Mouse (Mus musculus): ENCODE measurements around the gene Atxn2. TPM values are rescaled to one million over a fixed set of nuclear protein-coding genes. Genes with fewer than 3 reads are reported as not detected.
"Not testable (repeated sequence)": the region's sequence is repeated elsewhere in the genome, so short reads cannot be mapped to it uniquely, and the experiment has no call there.

Atxn2 gene
- 100 to 1,000 TPM; 128 to 448 (median 321) TPM for total RNA-seq (2018; cell fraction: chromatin; rRNA removed)
- total RNA-seq (2018; cell fraction: cytosol; rRNA removed): 10 to 100 TPM; 40.7 to 78.3 (median 56.7) TPM
- total RNA-seq (2018; cell fraction: nucleus; rRNA removed): 100 to 1,000 TPM in 21 of 26 experiments, 10 to 100 TPM in 5; 79.2 to 348 (median 179) TPM
- polyA plus RNA-seq (2018): 45.1 to 115 TPM (median 51.4 TPM) in 3 replicates

DNA sequence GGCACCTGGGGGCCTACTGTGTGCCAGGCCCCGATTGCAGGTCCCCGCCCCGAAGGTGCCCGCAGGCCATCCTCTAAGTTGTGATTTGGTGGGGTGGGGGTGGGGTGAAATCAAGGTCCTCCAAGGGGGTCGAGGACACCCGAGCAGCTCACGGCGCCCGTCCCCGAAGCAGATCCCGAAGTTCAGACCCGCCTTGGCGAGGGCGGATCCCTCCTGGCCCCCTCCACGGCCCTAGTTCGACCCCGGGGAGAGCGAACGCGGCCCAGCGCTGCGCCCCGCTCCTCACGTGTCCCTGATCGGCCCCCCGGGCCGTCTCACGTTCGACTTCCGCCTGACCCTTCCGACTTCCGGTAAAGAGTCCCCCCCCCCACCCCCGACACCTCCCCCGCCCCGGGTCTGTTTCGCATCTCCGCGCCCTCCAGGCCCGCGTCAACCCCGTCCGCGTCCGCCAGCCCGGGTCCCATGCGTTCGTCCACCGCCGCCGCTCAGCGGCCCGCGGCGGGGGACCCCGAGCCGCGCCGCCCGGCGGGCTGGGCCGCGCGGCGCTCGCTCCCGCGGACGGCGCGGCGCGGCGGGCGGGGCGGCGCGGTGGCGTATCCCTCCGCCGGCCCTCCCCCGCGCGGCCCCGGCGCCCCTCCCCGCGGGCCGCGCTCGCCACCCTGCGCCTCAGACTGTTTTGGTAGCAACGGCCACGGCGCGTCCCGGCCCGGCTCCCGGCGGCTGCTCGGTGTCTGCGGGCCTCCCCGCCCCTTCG is at the start of gene Atxn2:
TSS of gene Atxn2 (plus strand) at position 164 of the 754 bp plus-strand sequence.
- peaks cover 40% of the 10 kb centered on the region for H3K79me2 ChIP-seq (ENCODE audit: inconsistent target)
- H3K27ac ChIP-seq: peak within 1 kb of the TSS; percentile 67
- no peaks in the 10 kb centered on the region for H3K36me3 ChIP-seq (ENCODE audit: inconsistent target)
- peak within 1 kb of the TSS; percentile 38 for H3K4me3 ChIP-seq (ENCODE audit: inconsistent target)
- 1% methylated on average over 30 of the region's 103 CpGs for WGBS (ENCODE audit: missing documents)

DNA sequence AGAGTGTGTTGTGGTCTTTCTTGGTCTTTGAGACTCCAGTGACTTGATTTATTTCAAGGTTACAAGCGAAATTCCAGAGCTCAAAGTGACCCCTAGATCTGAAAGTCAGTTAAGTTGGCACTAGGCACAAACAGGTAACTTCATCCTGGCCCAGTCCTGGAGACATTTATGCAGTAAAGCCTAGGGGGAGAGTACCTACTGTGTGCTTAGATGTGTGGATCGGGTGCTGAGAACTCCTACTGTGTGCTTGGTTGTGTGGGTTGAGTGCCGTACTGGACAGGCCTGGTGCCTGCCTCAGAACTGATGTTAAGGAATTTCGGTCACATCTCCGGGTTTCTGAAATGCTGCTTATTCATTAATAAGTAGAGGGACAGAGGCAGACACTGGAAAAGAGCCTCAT is 49.6 kb upstream of the Atxn2 start:
- H3K79me2 ChIP-seq (ENCODE audit: inconsistent target): peaks cover 34% of the 10 kb centered on the region
- peaks cover 29% of the 10 kb centered on the region; the same call in 1 of the 2 replicates for H3K36me3 ChIP-seq (ENCODE audit: inconsistent target)
- no peak overlapping the region for H3K27ac ChIP-seq
- WGBS (ENCODE audit: missing documents): 90% methylated on average over 5 of the region's 5 CpGs
- peak overlapping the region; percentile 58 for H3K4me3 ChIP-seq (ENCODE audit: inconsistent target)

DNA sequence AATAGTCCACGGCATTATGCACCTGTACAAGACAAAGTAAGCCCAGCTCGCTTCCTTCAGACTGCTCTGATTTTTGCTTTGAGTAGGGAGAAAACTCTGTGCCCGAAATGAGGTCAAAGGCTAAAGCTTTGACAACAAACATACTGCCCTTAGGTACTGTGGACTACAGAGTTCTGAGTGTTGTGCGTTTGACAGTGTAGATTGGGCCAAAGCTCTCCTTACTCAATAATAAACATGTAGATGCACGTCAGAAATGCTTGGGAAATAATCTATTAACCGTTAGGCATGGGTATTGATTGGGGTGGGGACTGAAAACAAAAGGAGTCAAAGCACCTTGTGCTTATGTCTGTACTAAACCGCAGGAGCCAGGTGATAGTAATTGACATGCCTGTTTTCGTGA is 47.7 kb upstream of the Atxn2 start:
- Histone ChIP-seq H3K27ac (no peak overlapping the region), H3K36me3 (ENCODE audit: inconsistent target) (peaks cover 38% of the 10 kb centered on the region; the same call in 1 of the 2 replicates), H3K79me2 (ENCODE audit: inconsistent target) (peaks cover 34% of the 10 kb centered on the region), H3K4me3 (ENCODE audit: inconsistent target) (no peak overlapping the region)
- WGBS (ENCODE audit: missing documents): 92% methylated on average over 5 of the region's 8 CpGs

DNA sequence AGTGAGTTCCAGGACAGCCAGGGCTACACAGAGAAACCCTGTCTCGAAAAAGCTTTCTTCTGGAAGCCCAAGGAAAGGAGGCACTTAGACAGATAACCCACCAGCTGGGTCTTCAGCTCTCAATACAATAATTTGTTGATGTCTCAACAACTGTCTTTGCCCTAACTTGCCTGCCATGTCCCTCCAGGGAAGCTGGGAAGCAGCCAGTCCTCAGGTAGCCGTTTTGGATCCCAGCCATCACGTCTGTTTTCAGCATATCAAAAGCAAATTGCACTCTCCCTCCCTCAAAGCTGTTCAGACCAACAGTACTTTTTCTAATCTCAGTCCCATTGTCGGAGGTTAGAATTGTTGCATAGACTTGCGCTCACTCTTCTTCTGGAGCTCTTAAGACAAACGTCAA is 47.1 kb upstream of the Atxn2 start:
- Histone ChIP-seq H3K36me3 (ENCODE audit: inconsistent target) (peaks cover 38% of the 10 kb centered on the region; the same call in 1 of the 2 replicates), H3K79me2 (ENCODE audit: inconsistent target) (peaks cover 34% of the 10 kb centered on the region), H3K27ac (no peak overlapping the region), H3K4me3 (ENCODE audit: inconsistent target) (no peak overlapping the region)
- 97% methylated on average over 6 of the region's 6 CpGs for WGBS (ENCODE audit: missing documents)

DNA sequence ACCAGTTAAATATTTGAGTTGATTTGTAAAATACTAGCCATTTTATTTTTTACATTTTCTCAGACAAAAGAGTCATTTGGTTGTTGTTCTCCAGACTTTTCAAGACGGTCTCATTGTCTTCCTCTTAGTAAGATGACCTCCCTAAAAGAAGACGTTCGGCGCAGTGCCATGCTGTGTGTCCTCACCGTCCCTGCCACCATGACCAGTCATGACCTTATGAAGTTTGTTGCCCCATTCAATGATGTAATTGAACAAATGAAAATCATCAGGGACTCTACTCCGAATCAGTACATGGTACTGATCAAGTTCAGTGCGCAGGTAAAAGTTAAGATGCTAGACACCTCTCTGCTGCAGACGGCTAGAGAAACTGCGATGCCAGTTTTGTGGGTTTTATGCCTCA is 46.2 kb upstream of the Atxn2 start:
- WGBS (ENCODE audit: missing documents): 91% methylated on average over 9 of the region's 9 CpGs
- Histone ChIP-seq H3K36me3 (ENCODE audit: inconsistent target) (peaks cover 38% of the 10 kb centered on the region; the same call in 1 of the 2 replicates), H3K27ac (no peak overlapping the region), H3K4me3 (ENCODE audit: inconsistent target) (no peak overlapping the region), H3K79me2 (ENCODE audit: inconsistent target) (peaks cover 34% of the 10 kb centered on the region)

DNA sequence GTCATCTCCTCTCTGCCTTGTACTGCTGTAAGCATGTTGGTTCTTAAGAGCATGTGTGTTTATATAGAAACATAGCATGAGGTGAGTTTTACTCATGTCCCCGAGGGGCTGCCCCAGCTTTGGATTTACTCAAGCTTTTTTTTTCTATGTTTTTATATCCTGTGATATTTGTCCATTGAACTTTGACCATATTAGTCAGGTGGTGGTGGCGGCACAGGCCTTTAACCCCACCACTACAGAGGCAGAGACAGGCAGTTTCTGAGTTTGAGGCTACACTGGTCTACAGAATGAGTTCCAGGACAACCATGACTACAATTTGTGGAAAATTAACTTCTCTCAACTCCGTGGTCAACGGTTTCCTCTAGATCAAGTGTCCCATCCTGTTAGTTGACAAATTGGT is 44.1 kb upstream of the Atxn2 start:
- WGBS (ENCODE audit: missing documents): 72% methylated on average over 4 of the region's 4 CpGs
- H3K79me2 ChIP-seq (ENCODE audit: inconsistent target): peaks cover 20% of the 10 kb centered on the region
- H3K27ac ChIP-seq: no peak overlapping the region
- H3K4me3 ChIP-seq (ENCODE audit: inconsistent target): no peak overlapping the region
- H3K36me3 ChIP-seq (ENCODE audit: inconsistent target): peaks cover 43% of the 10 kb centered on the region; the same call in 1 of the 2 replicates

DNA sequence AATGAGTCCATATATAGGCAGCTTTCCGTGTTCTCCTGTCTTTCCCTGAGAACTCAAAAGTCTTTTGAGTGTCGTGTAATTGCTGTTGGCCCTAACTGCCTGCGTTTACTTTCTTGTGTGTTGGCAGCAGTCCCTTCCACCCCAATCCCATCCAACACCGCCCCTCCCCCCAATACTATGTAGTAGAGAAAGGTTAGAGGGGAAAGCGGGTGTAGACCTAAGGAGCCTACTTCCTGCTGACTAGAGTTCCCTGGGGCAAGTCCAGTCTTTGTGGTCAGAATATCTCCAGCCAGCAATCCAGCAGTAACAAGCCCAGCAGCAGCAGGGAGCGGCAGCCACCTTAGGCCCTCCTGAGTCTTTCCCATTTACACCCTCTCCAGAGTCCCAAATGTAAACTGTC is 42.7 kb upstream of the Atxn2 start:
- Histone ChIP-seq H3K36me3 (ENCODE audit: inconsistent target) (peaks cover 50% of the 10 kb centered on the region; the same call in 1 of the 2 replicates), H3K4me3 (ENCODE audit: inconsistent target) (no peak overlapping the region)
- 98% methylated on average over 6 of the region's 6 CpGs for WGBS (ENCODE audit: missing documents)

DNA sequence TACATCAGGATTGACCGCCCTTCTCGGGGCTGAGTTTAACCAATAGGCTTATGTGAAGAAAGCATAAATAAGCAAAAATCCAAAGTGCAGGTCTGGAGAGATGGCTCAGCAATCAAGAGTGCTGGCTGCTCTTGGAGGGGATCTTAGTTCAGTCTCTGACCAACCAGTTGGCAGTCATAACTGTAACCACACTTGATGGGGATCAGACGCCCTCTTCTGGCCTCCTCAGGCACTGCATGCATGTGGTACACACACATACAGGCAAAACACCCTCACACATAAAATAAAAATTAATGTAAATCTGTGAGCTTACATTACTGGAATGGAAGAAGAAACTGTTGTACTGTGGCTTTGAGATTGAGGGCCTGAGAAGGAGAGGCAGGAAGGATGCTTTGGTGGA is 40.7 kb upstream of the Atxn2 start:
- WGBS (ENCODE audit: missing documents): 90% methylated on average over 3 of the region's 3 CpGs
- H3K27ac ChIP-seq: no peak overlapping the region
- peaks cover 49% of the 10 kb centered on the region; the same call in 1 of the 2 replicates for H3K36me3 ChIP-seq (ENCODE audit: inconsistent target)
- no peak overlapping the region for H3K4me3 ChIP-seq (ENCODE audit: inconsistent target)
- no peaks in the 10 kb centered on the region; the same call in 1 of the 2 replicates for H3K79me2 ChIP-seq (ENCODE audit: inconsistent target)

More for the DNA sequence above, 42.7 kb upstream of the Atxn2 start:
- H3K27ac ChIP-seq: no peak overlapping the region
- H3K79me2 ChIP-seq (ENCODE audit: inconsistent target): peaks cover 7% of the 10 kb centered on the region; the same call in 1 of the 2 replicates

DNA sequence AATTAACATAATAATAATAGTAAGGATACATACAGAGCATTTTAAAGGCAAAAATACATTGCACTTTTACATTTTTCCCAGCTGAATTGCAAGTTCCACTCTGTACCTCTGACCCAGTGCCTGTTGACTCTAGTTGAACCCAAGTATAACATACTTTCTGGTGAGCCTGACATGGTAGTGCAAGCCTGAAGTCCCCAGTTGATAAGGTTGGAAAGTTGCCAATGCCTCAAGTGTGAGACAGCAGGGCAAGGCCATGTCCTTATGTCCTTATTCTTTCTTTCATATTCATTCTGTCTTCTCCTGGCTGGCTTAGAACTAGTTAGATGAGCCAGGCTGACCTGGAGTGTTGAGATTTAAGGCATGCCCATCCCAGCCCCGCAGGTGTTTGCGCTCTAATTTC is 28.9 kb upstream of the Atxn2 start:
- Histone ChIP-seq H3K79me2 (ENCODE audit: inconsistent target) (no peaks in the 10 kb centered on the region), H3K27ac (no peak overlapping the region), H3K36me3 (ENCODE audit: inconsistent target) (peaks cover 91% of the 10 kb centered on the region), H3K4me3 (ENCODE audit: inconsistent target) (no peak overlapping the region)
- 94% methylated on average over 2 of the region's 2 CpGs for WGBS (ENCODE audit: missing documents)

DNA sequence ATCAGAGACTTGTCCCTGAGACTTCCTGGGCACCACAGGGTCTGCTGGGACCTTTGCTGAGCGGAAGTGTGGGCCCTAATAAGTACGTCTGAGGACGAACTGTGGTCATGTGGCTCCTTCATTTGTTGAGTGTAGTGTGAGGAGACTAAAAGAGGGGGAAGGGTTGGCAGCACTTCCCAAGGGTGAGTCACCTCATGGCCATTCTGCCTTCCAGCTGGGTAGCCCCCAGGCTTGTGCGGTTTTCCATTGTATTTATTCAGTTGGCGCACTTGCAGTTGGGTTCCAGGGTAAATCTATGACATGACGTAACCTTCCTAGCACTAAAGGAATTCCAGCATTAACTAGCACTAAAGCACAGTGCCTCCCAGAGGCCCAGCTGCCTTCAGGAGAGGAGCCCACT is 25.6 kb upstream of the Atxn2 start:
- Histone ChIP-seq H3K36me3 (ENCODE audit: inconsistent target) (peaks cover 59% of the 10 kb centered on the region), H3K4me3 (ENCODE audit: inconsistent target) (no peak overlapping the region), H3K79me2 (ENCODE audit: inconsistent target) (no peaks in the 10 kb centered on the region), H3K27ac (no peak overlapping the region)
- WGBS (ENCODE audit: missing documents): 96% methylated on average over 6 of the region's 6 CpGs

DNA sequence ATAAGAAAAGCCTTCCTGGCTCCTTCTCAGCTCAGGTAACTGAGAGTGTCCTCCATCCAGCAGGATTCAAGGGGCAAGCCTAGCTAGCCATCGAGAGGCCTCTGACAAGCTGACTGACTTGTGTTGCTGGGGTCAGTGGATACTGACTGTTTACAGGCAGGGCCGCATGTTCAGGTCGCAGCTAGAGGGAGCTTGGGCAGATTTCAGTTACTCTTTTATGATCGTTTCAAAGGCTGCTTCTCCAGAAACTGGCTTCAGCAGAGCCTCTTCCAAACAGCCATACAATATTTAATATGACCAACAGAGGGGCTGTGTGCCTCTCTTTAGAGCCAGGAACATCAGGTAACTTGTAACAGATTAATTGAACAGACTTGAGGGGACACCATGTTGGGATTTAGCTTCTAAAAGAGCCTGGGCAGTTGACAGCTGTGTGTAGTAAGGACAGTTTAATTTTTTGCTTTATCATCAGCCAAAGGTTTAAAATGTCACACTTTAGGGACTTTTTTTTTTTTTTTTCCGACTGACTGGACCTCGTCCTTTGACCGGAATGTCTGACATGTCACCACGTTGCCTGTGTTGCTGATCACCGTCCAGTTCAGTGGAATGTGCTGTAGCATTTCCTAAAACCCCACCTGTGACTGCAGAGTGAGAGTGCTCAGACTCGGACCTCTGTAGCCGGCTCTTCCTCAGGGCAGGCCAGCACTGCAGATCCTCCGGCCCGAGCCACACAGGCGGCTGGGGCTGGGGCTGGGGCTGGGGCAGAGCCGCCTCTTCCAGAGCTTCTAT is 24.8 kb upstream of the Atxn2 start:
- Histone ChIP-seq H3K4me3 (ENCODE audit: inconsistent target) (no peak overlapping the region), H3K27ac (no peak overlapping the region), H3K36me3 (ENCODE audit: inconsistent target) (peaks cover 51% of the 10 kb centered on the region), H3K79me2 (ENCODE audit: inconsistent target) (no peaks in the 10 kb centered on the region)
- 84% methylated on average over 11 of the region's 15 CpGs for WGBS (ENCODE audit: missing documents)

DNA sequence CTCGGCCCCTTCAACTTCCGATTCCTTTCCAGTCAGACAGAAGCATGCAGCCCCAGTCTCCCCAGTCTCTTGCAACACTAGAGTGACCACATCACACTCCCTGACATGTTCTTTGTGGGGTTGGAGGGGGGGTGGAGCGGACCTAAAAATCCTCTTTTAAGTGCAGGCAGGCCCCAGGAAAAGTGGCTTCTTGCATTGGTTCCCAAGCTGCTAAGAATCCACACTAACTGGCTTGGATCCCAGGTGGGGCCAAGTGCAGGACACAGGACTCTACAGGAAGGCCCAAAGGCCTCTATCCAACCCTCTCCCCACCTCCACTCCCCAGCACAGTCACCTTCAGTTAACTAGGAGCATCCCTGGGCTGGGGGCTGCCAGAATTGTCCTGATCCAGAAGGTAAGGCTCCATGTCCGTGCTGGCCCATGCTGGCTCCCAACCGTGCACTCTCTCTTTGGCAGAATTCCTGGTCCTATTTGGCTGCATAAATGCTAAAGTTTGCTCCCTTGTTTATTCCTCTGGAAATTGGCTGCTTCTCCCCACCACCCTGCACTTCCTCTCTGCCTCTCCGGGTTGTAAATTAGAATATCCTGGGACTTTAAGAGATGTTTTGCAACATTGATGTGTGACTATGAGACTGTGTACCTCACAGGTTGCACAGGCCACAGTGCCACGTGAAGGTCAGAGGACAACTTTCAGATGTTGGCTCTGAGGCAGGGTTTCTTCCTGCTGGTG is 20.5 kb upstream of the Atxn2 start:
- H3K79me2 ChIP-seq (ENCODE audit: inconsistent target): no peaks in the 10 kb centered on the region
- WGBS (ENCODE audit: missing documents): 80% methylated on average over 7 of the region's 7 CpGs
- no peak overlapping the region for H3K4me3 ChIP-seq (ENCODE audit: inconsistent target)
- H3K36me3 ChIP-seq (ENCODE audit: inconsistent target): peaks cover 9% of the 10 kb centered on the region; the same call in 1 of the 2 replicates
- no peak overlapping the region for H3K27ac ChIP-seq

DNA sequence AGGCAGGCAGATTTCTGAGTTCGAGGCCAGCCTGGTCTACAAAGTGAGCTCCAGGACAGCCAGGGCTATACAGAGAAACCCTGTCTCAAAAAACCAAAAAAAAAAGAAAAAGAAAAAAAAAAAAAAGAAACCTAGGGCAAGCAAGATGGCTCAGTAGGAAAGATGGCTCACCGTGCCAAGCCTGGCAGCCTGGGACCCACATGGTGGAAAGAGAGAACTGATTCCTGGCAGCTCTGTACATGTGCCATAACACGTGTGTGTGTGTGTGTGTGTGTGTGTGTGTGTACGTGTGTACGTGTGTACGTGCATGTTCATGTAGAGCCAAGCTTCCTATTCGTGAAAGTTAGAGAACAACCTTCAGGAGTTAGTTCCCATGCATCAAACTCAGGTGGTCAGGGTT is 19.7 kb upstream of the Atxn2 start:
- not testable (repeated sequence) for H3K79me2 ChIP-seq (ENCODE audit: inconsistent target); H3K36me3 ChIP-seq (ENCODE audit: inconsistent target); H3K4me3 ChIP-seq (ENCODE audit: inconsistent target); H3K27ac ChIP-seq
- 91% methylated on average over 3 of the region's 7 CpGs for WGBS (ENCODE audit: missing documents)

DNA sequence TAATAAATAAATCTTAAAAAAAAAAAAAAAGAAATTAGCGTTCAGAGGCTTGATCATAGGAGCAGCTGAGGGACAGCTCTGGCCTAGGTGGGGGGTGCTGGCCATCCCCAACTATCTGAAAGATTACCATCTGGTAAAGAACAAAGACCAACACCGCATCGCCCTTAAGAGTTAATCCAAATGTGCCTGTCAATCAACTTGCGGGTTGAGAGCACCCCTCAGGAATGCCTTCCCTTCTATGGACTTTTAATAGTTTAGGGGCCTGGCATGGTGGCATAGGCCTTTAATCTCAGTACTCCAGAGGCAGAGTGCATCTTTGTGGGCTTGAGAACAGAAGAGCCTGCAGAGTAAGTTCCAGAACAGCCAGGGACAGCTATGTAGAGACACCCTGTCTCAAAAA is 18.2 kb upstream of the Atxn2 start:
- Histone ChIP-seq H3K36me3 (ENCODE audit: inconsistent target) (no peaks in the 10 kb centered on the region), H3K4me3 (ENCODE audit: inconsistent target) (no peak overlapping the region), H3K79me2 (ENCODE audit: inconsistent target) (no peaks in the 10 kb centered on the region), H3K27ac (no peak overlapping the region)
- WGBS (ENCODE audit: missing documents): 83% methylated on average over 4 of the region's 4 CpGs
